Mouse (Mus musculus) embryonic fibroblast, embryonic 13.5 days (primary cell): ENCODE results near the gene Cct6b.

Experiments used
- CTCF ChIP-seq: IDR thresholded peaks from 2 replicates; pipeline ENCODE4 v1.5.1; 2011; ENCODE audit warnings: mild to moderate bottlenecking, control low read depth, low read length, moderate library complexity, borderline replicate concordance; ENCODE audit not compliant: insufficient read depth
- POLR2A ChIP-seq: IDR thresholded peaks from 2 replicates; pipeline ENCODE4 v1.6.1; 2011; ENCODE audit warnings: low read depth, mild to moderate bottlenecking, control low read depth, low read length, moderate library complexity

DNA sequence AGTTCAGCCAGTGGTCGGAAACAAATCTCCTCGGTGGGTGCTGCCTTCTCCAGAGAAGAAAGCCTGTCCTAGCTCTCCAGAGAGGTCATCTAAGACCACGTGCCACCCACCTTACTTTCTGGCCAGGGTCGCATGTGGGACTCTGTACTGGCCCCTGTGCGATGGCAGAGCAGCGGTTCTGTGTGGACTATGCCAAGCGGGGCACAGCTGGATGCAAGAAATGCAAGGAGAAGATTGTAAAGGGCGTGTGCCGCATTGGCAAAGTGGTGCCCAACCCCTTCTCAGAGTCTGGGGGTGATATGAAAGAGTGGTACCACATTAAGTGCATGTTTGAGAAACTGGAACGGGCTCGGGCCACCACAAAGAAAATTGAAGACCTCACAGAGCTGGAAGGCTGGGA lies 19.3 kb upstream of the Cct6b start:
- TF ChIP-seq CTCF (no peak), POLR2A (no peak)
